Mouse (Mus musculus): Measurements from ENCODE around the gene AC124108.1. TPM values are rescaled to one million over a fixed set of nuclear protein-coding genes. Genes with fewer than 3 reads are reported as not detected.

AC124108.1 gene
- total RNA-seq, 2 experiments from 2014 or later, result not detected

DNA sequence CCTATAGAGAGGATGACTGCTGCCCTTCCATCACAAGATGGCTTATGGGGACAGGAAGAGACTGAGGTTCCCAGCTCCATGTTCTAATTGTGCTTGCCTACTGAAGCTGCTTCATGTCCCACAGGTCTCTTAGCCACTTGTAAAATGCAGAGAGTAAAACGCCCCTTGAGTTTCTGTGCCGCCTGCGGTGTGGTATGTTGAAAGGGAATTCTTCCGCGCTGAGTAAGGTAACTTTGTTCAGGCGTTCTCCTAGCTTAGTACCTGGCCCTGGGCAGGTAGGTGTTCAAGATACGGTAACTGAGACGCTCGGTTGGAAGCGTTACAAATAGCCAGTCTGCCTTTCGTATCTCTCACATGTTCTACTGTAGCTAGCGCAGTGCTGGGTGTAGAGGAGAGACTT lies 20.4 kb downstream of the AC124108.1 start:
- no peak for DNase-seq
- intact Hi-C loops (cut with DNase I), result loop anchor here (1.0 to 2.0 kb wide), 4 partner anchors 47 to 145 kb away; no protein-coding TSS in a partner anchor
- Histone ChIP-seq H3K4me3 (no peak overlapping the region), H3K27ac (no peak overlapping the region; the same call in 1 of the 2 replicates)
- no peak for TF ChIP-seq CTCF (IDR thresholded peaks at IDR 0.05)

GRCm38 (mm10) chr1:132212218-132212617 lies 21.0 kb downstream of the AC124108.1 start:
- Histone ChIP-seq H3K27ac (peak overlapping the region; percentile 6; the same call in 1 of the 2 replicates), H3K4me3 (peak overlapping the region; percentile 66)
- DNase-seq, result peak; percentile 70
- intact Hi-C loops (cut with DNase I), result loop anchor here (1.0 to 2.0 kb wide), 2 partner anchors 94 to 145 kb away; no protein-coding TSS in a partner anchor
- TF ChIP-seq CTCF (IDR thresholded peaks at IDR 0.05), result peak; percentile 84

- TF ChIP-seq CTCF (IDR thresholded peaks at IDR 0.05), result no peak
- DNase-seq, result no peak
- Histone ChIP-seq H3K27ac (no peak overlapping the region), H3K4me3 (no peak overlapping the region)
- intact Hi-C loops (cut with DNase I), result loop anchor here (2.0 kb wide), 1 partner anchor 144 kb away; no protein-coding TSS in a partner anchor
These were observed 21.8 kb downstream of the AC124108.1 start for GRCm38 (mm10) chr1:132213076-132213475.

DNA sequence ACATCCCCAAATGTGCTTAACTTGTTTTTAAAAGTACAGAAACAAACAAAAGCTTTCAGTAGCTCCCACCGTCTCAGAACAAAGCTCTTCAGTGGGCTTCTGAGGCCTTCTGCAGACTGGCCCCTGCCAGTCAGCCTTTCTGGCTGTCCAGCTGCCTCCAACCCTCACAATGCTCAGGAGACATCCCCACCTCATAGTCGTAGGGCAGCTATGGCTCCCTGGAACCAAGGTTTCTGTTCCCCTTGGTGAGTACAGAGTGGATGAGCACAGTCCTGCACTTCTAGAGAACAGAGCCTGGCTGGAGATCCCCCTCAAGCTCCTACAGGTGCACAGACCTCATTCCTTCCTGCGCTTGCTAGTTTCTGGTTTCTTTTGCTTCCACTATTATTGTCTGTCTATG lies 25.0 kb downstream of the AC124108.1 start:
- H3K4me3 ChIP-seq, result no peak overlapping the region
- no peak overlapping the region for H3K27ac ChIP-seq
- intact Hi-C loops (cut with DNase I), result no loop called here
- no peak for TF ChIP-seq CTCF (IDR thresholded peaks at IDR 0.05)
- DNase-seq, result no peak

DNA sequence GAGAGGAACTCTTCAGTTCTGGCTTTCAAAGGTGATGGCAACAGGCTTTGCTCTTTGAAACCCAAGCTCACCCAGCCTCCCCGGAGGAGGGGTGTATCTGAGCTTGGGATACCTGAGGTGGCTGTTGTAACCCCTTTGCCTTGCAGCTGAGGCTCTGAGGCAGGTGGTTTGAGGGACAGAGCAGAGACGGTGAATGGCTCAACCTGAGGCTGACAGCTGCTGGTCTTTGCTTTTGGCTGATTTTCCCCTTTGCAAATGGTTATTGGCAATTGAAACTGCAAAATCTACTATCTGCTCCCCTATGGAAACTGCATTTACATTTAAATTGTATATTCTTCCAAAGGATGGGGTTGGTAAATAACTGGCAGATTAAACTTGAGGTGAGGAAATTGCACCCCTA lies 30.4 kb downstream of the AC124108.1 start:
- H3K4me3 ChIP-seq, result no peak overlapping the region
- H3K27ac ChIP-seq, result no peak overlapping the region
- no peak for TF ChIP-seq CTCF (IDR thresholded peaks at IDR 0.05)
- no peak for DNase-seq
- intact Hi-C loops (cut with DNase I), result no loop called here

DNA sequence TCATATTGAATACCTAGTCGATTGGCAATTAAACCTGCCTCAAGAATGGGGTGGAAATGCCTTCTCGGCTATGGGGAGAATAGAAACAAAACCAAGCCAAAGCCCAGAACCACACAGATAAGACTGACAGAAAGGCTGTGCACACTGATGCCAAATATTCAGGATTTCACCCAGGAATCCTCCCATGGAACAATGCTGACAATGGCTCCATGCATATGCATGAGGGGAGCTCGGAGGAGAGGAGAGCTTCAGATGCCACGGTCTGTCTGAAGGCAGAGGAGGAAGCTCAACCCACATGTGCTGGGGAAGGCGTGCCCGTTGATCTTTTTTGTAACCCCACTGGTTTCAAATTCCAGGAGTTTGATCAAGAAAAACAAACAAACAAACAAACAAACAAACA lies 30.9 kb downstream of the AC124108.1 start:
- no peak overlapping the region for H3K27ac ChIP-seq
- TF ChIP-seq CTCF (IDR thresholded peaks at IDR 0.05), result no peak
- H3K4me3 ChIP-seq, result no peak overlapping the region
- intact Hi-C loops (cut with DNase I), result no loop called here
- no peak for DNase-seq

DNA sequence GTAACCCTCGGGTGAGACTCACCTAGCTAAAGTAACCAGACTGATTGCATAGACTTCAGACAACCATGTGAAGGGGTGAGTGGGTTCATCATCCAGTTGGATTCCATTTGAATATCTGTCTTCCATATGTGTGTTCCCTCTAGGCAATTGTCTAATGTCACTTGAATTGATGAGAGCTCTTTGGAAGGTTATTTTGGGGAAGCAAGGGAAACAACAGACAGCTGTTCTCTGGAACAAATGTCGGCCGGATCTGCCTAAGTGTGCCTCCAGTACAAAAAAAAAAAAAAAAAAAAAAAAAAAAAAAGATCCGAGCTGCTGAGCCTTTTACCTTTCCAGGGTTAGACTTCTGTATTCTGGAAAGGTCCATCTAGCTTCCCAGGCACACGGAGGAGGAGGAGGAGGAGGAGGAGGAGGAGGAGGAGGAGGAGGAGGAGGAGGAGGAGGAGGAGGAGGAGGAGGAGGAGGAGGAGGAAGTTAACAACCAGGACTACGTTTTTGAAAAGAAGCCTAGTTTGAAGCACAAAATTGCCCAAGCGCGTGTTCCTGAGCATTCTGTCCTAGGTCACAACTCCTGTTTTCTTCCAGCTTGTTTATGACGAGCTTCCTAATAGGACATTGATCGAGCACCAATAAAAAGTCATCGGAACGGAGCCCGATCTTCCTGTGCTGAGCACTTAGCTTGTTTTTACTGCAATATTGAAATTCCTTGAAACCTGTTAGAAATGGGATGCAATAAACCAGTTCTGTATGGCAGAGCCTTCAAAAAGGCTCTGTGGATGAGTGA lies 35.2 kb downstream of the AC124108.1 start:
- Histone ChIP-seq H3K4me3 (no peak overlapping the region), H3K27ac (no peak overlapping the region)
- intact Hi-C loops (cut with DNase I), result no loop called here
- no peak for TF ChIP-seq CTCF (IDR thresholded peaks at IDR 0.05)
- no peak for DNase-seq

DNA sequence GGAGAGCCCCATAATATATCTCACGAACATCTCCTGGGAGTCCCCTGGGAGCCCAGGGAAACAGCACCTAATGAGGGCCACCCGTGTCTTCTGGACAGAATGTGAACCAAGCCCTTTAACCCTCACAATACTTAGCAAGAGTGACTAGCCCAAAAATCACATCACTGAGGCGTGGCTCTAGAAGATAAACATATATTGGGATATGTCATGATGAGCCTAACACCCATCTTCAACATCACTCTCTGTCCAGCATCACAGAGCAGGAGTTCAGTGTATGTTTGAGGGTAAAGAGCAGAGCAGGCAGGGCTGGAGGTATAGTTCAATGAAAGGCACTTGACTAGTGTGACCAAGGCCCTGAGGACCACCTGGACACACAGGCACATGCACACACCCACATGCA lies 38.4 kb downstream of the AC124108.1 start, which contains the start of gene Gm10188:
TSS of gene Gm10188 (minus strand) at position 101 of the 400 bp plus-strand sequence.
- no peak for DNase-seq
- TF ChIP-seq CTCF (IDR thresholded peaks at IDR 0.05), result no peak
- Histone ChIP-seq H3K27ac (no peak within 1 kb of the TSS), H3K4me3 (no peak within 1 kb of the TSS)
- intact Hi-C loops (cut with DNase I), result no loop called here

- Histone ChIP-seq H3K27ac (no peak overlapping the region), H3K4me3 (no peak overlapping the region)
- DNase-seq, result no peak
- TF ChIP-seq CTCF (IDR thresholded peaks at IDR 0.05), result no peak
- intact Hi-C loops (cut with DNase I), result no loop called here
These were observed 40.4 kb downstream of the AC124108.1 start for GRCm38 (mm10) chr1:132231470-132232274.

GRCm38 (mm10) chr1:132233566-132233965 lies 42.3 kb downstream of the AC124108.1 start:
- Histone ChIP-seq H3K4me3 (no peak overlapping the region), H3K27ac (no peak overlapping the region)
- intact Hi-C loops (cut with DNase I), result no loop called here
- DNase-seq, result peak; percentile 47
- TF ChIP-seq CTCF (IDR thresholded peaks at IDR 0.05), result peak; percentile 40

GRCm38 (mm10) chr1:132234757-132235273 lies 43.6 kb downstream of the AC124108.1 start:
- no peak overlapping the region for H3K27ac ChIP-seq
- no peak overlapping the region for H3K4me3 ChIP-seq
- TF ChIP-seq CTCF (IDR thresholded peaks at IDR 0.05), result no peak
- no peak for DNase-seq
- intact Hi-C loops (cut with DNase I), result loop anchor here (5.0 kb wide), 1 partner anchor 113 kb away; no protein-coding TSS in a partner anchor

- intact Hi-C loops (cut with DNase I), result loop anchor here (1.0 to 5.0 kb wide), 2 partner anchors 80 to 115 kb away; no protein-coding TSS in a partner anchor
- H3K4me3 ChIP-seq, result no peak overlapping the region
- TF ChIP-seq CTCF (IDR thresholded peaks at IDR 0.05), result peak; percentile 97; the same call in 1 of the 2 replicates
- DNase-seq, result peak; percentile 57
- no peak overlapping the region for H3K27ac ChIP-seq
These were observed 46.4 kb downstream of the AC124108.1 start for GRCm38 (mm10) chr1:132237585-132238159.
